Mouse (Mus musculus): ENCODE results near the gene Rbm38.

The Rbm38 gene

GRCm38 (mm10) chr2:173057623-173058022 lies 37.3 kb downstream of the Rbm38 start:
- no peak for DNase-seq (ENCODE audit: low spot score in 2 of 2)

- no peak for DNase-seq (ENCODE audit: low spot score in 2 of 2)
Observed at GRCm38 (mm10) chr2:173058263-173058662, 38.0 kb downstream of the Rbm38 start.

- no peak for DNase-seq (ENCODE audit: low spot score in 2 of 2)
Observed at GRCm38 (mm10) chr2:173060450-173060849, 40.2 kb downstream of the Rbm38 start.

- DNase-seq (ENCODE audit: low spot score in 2 of 2), result no peak
Observed at GRCm38 (mm10) chr2:173061443-173062351, 41.4 kb downstream of the Rbm38 start.

- no peak for DNase-seq (ENCODE audit: low spot score in 2 of 2)
Observed at GRCm38 (mm10) chr2:173063219-173063618, 42.9 kb downstream of the Rbm38 start.

- no peak for DNase-seq (ENCODE audit: low spot score in 2 of 2)
Observed at GRCm38 (mm10) chr2:173064864-173065263, 44.6 kb downstream of the Rbm38 start.

GRCm38 (mm10) chr2:173072948-173073347 lies 52.6 kb downstream of the Rbm38 start:
- DNase-seq (ENCODE audit: low spot score in 2 of 2), result no peak

GRCm38 (mm10) chr2:173073666-173074065 lies 53.4 kb downstream of the Rbm38 start:
- DNase-seq (ENCODE audit: low spot score in 2 of 2), result no peak

GRCm38 (mm10) chr2:173076921-173077320 lies 56.6 kb downstream of the Rbm38 start:
- no peak for DNase-seq (ENCODE audit: low spot score in 2 of 2)

GRCm38 (mm10) chr2:173079766-173080549 lies 59.7 kb downstream of the Rbm38 start:
- no peak for DNase-seq (ENCODE audit: low spot score in 2 of 2)

GRCm38 (mm10) chr2:173080785-173081241 lies 60.5 kb downstream of the Rbm38 start:
- peak; percentile 51 to 61 for DNase-seq (ENCODE audit: low spot score in 2 of 2)

GRCm38 (mm10) chr2:173082706-173083105 lies 62.4 kb downstream of the Rbm38 start:
- DNase-seq (ENCODE audit: low spot score in 2 of 2), result no peak

- no peak for DNase-seq (ENCODE audit: low spot score in 2 of 2)
Observed at GRCm38 (mm10) chr2:173083106-173083505, 62.8 kb downstream of the Rbm38 start.

GRCm38 (mm10) chr2:173083712-173084475 lies 63.6 kb downstream of the Rbm38 start:
- DNase-seq (ENCODE audit: low spot score in 2 of 2), result no peak
